Mouse (Mus musculus) right cerebral cortex, postnatal 14 days (tissue): ENCODE data around the gene AI413582.

Experiments used
- DNase-seq: peaks from one replicate; pipeline ENCODE4 v3.0.0; 2022

The AI413582 gene

DNA sequence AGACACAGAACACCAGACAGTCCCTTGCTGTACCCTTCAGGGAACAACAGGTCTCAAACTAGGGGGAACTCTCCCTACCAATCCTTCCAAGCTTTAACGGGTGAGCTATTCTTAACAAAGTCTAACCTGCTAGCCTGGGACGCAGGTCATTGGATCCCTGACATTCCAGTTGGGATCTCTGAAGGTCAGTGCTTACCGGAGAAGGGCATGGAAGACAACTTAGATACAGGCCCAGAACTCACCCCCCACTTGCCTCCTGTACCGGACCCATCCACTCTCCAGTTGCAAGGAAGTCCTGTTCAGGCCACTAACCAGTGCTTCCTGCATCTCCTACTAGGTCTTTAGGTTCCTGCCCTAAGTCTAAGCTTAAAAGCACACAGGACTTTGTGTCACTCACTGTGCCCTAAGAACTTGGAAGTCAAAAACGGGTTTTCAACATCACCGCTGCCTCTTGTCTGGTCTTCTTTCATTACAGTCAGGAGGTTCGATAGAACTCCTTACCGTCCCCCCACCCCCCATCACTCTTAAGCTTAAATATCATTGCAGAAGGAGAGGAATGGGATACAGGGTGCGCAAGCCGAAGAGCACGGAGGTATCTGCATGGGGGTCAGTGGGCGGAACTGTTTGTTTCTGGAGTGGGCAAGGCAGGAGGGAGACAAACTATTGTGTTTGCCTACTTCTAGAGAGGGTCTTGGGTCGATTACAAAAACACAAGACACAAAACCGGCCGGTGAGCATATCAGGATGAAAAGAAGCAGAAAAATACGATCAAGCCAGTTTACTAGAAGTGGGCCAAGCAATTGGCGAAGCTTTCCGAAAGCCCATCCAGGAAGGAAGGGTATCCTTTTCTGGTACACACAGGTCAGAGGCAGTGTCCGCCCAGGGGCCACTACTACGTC lies 11.2 kb downstream of the AI413582 start:
- no peak for DNase-seq

DNA sequence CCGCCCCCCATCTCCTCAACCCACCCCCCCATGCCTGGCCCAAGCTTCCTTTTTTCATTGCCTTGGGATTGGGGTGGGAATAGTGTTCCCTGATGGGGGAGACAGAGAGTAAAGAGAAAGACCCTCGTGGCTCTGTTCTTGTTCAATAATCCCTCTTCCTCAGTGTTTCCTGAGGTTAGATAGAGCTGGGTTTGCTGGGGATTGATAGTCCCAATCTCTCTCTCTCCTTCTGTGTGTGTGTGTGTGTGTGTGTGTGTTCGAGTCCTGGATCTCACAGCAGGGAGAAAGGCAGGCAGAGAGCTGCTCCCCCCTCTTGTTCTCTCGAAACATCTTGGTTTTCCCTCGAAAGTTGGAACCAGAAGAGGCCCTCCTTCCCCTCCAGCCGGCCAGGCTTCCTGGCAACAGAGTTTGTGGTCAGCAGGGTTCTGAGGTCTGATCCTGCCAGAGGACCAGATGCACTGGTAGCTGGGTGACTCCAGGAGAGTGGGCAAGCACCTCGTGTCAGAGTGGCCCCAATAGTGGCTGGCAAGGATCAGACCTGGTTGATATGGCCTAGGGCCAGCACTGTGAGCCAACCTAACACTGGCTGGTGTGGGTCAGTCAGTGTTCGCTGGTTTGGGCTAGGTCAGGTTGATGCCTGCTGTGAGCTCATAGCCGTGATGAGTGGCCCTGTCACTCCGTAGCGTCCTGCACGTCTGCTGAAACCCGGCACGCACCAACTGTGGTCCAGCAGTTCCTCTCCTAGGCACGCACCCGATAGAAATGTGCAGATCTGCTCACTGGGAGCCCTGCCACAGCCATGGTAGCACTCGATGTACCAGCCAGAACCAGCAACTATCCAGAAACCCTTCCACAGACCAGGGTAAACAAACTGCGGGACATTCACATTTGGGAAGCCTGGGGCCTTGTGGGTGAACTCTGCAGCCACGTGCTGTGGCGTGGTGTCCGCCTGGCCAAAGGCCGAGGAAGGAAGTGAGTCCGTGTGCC lies 13.0 kb downstream of the AI413582 start:
- DNase-seq = no peak

DNA sequence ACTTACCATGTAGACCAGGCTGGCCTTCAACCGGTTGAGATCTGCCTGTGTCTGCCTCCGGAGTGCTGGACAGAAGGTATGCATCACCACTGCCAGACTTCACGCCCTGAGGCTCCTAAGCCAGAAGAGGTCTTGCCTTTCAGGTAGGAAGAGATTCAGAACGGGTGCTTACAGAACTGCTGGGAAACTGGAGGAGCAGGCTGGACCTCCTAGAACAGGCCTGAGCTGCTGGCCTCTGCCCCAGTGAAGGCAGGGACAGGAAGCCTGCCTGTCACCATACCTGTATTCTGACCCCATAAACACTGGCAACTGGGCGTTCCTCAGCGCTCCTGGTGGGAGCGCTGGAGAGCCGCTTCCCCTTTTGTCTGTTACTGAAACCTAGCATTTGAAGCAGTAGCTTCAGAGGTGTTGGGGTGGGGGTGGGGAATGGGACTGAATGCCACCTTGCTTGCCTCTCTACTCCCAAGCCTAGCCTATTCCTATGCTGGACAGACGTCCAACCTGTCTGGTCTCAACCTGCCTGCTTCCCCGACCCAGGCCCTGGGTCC lies 14.1 kb downstream of the AI413582 start:
- no peak for DNase-seq

GRCm38 (mm10) chr17:27549234-27549633 lies 16.3 kb downstream of the AI413582 start:
- no peak for DNase-seq

DNA sequence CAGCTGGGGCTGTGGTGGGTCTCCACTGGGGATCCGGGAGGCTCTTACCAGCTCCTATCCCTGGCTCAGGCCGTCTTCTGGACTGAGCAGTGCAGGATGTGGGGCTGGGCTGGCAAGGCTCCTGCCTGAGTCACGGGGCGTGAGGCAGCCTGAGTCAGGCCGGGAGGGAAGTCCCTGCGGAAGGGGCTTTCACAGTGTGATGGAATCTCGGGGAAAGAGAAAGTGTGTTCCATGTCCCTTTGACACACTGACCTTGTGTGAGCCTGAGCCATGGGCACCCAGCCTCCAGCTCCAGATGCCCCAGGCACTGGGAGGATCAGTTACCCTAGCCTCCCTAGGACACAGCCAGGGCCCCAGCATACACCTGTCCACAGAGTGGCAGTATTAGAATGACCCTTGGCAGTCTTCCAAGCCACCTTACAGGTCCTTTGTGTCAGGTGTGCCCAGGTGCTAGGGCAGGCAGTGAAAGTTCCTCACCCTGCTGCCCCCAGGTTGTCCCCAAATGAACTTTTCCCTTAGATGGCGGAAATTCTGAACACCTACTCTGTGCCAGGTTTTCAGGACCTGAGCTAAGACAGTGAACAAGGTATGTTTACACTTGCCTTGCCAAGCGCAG lies 18.2 kb downstream of the AI413582 start:
- no peak for DNase-seq

GRCm38 (mm10) chr17:27546574-27547085 lies 18.9 kb downstream of the AI413582 start:
- DNase-seq = no peak

GRCm38 (mm10) chr17:27545991-27546390 lies 19.6 kb downstream of the AI413582 start:
- DNase-seq = no peak

- no peak for DNase-seq
Measured at GRCm38 (mm10) chr17:27544551-27544950, 21.0 kb downstream of the AI413582 start.

- no peak for DNase-seq
Measured at GRCm38 (mm10) chr17:27541984-27542383, 23.6 kb downstream of the AI413582 start.

DNA sequence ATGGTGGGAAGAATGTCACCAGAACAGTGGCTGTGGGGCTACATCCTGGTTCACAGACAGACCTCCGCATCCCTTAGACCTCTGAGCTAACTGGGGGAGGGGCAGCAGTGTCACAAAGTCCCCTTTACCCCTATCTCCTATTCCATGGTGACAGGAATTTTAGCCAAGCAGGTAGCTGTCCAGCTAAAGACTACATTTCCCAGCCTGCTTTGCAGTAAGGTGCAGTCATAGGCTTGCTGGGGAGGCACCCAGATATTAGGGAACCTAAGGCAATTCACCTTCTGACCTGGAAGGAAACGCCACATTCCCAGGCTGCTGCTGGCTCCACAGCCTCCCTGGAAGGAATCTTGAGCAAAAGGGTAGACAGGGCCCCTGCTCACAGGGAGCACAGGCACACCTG lies 24.3 kb downstream of the AI413582 start:
- no peak for DNase-seq

- DNase-seq = peak; percentile 93
Measured at GRCm38 (mm10) chr17:27534718-27535117, 30.8 kb downstream of the AI413582 start.

DNA sequence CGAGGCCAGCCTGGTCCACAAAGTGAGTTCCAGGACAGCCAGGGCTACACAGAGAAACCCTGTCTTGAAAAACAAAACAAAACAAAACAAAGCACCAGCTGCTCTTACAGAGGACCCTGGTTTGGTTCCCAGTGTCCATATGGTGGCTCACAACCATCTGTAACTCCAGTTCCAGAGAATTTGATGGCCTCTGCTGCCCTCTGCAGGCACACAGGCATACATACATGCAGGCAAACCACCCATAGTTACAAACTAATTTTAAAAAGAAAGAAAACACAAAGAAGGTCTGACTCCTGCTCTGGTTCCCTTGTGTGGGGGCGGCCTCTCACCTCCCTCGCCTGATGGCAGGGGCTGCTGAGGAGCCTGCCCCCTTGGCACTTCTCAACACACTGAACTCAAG lies 32.2 kb downstream of the AI413582 start:
- no peak for DNase-seq

GRCm38 (mm10) chr17:27532095-27532494 lies 33.5 kb downstream of the AI413582 start:
- DNase-seq = no peak

DNA sequence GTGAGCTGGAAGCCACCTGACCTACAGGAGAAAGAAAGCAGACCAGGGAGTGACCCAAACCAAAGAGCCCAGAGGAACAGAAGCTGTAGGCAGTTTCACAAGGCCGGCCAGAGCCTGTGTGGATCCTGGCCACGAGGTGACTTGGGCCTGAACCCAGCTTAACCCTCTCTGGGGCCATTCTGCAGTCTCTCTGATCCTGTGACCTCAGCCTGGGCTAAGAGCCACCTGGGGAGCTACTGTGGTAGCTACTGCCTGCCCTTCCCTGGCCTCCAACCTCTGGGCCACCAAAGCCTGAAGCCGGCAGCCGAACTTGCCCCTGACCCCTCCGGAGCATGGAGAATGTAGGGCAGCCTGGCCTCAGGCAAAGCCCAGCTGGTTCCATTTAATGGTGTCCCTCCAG lies 36.8 kb downstream of the AI413582 start:
- DNase-seq = no peak

GRCm38 (mm10) chr17:27528030-27528429 lies 37.5 kb downstream of the AI413582 start:
- DNase-seq = no peak

GRCm38 (mm10) chr17:27527188-27527587 lies 38.4 kb downstream of the AI413582 start:
- no peak for DNase-seq

DNA sequence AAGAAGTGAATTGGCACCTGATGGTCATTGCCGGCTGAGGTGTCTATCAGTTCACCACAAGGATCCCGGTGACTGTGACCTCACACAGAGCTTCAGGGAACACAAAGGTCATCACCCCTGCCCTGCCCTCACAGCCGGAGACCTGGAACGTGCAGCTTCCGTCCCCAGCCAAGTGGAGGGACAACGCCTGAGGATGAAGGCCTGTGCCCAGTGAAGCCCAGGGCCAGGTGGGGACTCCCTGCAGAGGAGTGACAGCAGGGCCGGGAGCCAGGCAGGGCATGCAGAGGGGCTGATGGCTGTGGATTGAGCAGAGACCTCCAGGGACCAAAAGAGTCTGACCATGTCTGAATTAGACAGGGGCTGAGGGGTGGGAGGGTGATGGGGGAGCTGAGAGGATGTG lies 42.4 kb downstream of the AI413582 start:
- no peak for DNase-seq

GRCm38 (mm10) chr17:27521303-27521702 lies 44.3 kb downstream of the AI413582 start, which contains the start of gene Grm4:
Gene Grm4, minus strand, starts transcription at chr17:27521403.
- no peak for DNase-seq

DNA sequence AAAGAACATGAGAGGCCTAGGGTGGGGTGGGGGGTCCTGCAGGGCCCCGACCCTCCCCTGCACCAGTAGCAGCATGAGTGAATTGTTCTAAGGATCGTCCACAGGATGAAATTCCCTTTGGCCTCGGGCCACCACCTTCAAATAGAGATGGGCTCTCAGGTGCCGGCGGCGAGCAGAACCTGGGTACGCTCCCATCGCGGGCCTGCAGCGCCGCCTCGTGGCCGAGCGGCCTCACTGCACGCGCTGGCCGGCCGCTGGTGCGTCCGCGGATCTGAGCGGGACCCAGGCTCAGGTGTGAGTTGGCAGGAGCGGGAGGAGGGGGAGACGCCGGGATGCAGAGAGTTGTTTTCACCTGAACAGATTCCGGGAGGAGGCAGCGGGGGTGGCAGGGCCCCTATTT lies 45.0 kb downstream of the AI413582 start:
- DNase-seq = peak; percentile 54

- no peak for DNase-seq
Measured at GRCm38 (mm10) chr17:27518700-27519595, 46.6 kb downstream of the AI413582 start.

GRCm38 (mm10) chr17:27518296-27518695 lies 47.3 kb downstream of the AI413582 start:
- DNase-seq = no peak
